Mouse (Mus musculus) left cerebral cortex, adult 2 months (tissue): ENCODE data around the gene Ugt1a9. TPM values are rescaled to one million over a fixed set of nuclear protein-coding genes. Genes with fewer than 3 reads are reported as not detected.

Source experiments
- DNase-seq, 2 experiments: peaks; one replicate each; pipeline ENCODE4 v3.0.0; 2021 to 2022; ENCODE audit warnings: low spot score in 2 of 2, mixed read lengths in 1 of 2; ENCODE audit errors: extremely low spot score in 1 of 2
- H3K27ac ChIP-seq: fragments of 200-600 bp; 2 replicates; pipeline ENCODE4 v1.8.1; 2022
- H3K4me3 ChIP-seq: fragments of 200-600 bp; 2 replicates; pipeline ENCODE4 v1.8.1; 2022
- CTCF ChIP-seq: fragments of 200-600 bp; IDR thresholded peaks from 2 replicates; pipeline ENCODE4 v1.8.1; 2022; ENCODE audit warnings: antibody characterized with exemption, mild to moderate bottlenecking, moderate library complexity
- intact Hi-C: fragments of 180-260 bp; cut with DNase I; formaldehyde crosslinking; loops from one replicate; pipeline ENCODE4 v1.15.1; 2025
- total RNA-seq, 2 experiments: library from RNA; stranded (reverse); gene quantifications; 2 replicates each; pipeline ENCODE4 v1.2.3; 2021

Gene Ugt1a9
- total RNA-seq, 2 experiments from 2014 or later, result not detected

DNA sequence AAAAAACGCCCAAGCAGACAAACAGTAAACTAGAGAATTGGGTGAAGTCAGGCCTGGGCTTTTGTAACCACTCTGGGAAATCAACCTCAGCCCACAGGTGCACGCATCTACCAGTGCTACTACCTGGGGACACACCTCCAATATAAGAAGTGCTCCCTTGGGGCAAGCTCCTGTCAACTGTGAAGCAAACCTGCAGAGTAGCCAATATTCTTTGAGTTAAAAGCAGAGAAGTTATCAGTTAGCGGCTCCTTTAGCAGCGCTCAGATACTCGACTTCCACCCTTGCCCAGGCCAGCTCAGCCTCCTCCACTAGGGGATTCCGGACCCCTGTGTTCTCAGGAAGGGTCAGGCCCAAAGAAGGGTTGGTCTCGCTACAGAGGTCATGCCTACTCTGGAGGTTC, 191.1 kb downstream of the Ugt1a9 start:
- no peak overlapping the region for H3K27ac ChIP-seq
- TF ChIP-seq CTCF, result no peak
- intact Hi-C loops, result no loop called here
- H3K4me3 ChIP-seq, result no peak overlapping the region
- no peak for DNase-seq

DNA sequence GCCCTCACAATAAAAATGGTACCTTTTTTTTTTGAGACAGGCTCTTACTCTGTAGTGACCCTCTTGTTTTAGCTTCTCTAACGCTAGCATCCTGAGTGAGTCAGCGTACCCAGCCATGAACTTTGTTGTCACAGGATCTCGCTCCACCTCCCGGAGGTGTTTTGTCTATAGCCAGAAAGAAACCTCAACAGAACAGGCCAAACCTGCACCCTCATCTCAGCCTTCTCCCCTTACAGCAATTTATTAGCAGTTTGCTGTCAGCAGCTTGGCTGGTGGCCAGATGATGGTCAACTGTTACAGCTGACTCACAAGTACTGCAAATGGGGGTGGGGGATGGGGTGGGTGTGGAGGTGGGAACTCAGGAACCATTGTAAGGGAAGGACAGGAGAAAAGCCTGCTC, 191.7 kb downstream of the Ugt1a9 start:
- no peak for DNase-seq
- Histone ChIP-seq H3K27ac (no peak overlapping the region), H3K4me3 (no peak overlapping the region)
- intact Hi-C loops, result no loop called here
- no peak for TF ChIP-seq CTCF

- no peak for DNase-seq
- no peak for TF ChIP-seq CTCF
- Histone ChIP-seq H3K4me3 (no peak overlapping the region), H3K27ac (no peak overlapping the region)
- intact Hi-C loops, result no loop called here
Observed at GRCm38 (mm10) chr1:88262961-88263360, 192.4 kb downstream of the Ugt1a9 start.

DNA sequence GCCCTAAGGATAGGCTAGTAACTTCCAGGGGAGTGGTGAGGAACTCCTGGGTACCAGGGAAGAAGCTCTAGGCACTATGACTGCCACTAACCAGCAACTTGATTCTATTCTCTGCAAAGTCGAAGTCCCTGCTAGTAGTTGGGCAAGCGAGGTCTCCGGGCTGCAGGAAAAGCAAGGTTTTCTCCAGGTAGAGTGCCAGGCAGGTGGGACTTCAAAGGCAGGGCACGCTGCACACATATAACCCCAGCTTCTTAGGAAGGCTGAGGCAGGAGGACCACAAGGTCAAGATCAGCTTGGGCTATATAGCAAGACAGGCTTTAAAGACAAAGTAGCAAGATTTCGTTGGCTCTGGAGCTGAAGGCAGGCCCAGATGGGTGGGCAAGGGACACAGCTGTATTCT, 193.2 kb downstream of the Ugt1a9 start:
- Histone ChIP-seq H3K27ac (no peak overlapping the region), H3K4me3 (no peak overlapping the region)
- DNase-seq, result no peak
- TF ChIP-seq CTCF, result no peak
- intact Hi-C loops, result no loop called here

- intact Hi-C loops, result no loop called here
- TF ChIP-seq CTCF, result no peak
- no peak for DNase-seq
- no peak overlapping the region for H3K27ac ChIP-seq
- H3K4me3 ChIP-seq, result no peak overlapping the region
Observed at GRCm38 (mm10) chr1:88264237-88264868, 193.8 kb downstream of the Ugt1a9 start.

- no peak for TF ChIP-seq CTCF
- no peak overlapping the region for H3K27ac ChIP-seq
- intact Hi-C loops, result no loop called here
- no peak overlapping the region for H3K4me3 ChIP-seq
- no peak for DNase-seq
Observed at GRCm38 (mm10) chr1:88264869-88265240, 194.3 kb downstream of the Ugt1a9 start.

DNA sequence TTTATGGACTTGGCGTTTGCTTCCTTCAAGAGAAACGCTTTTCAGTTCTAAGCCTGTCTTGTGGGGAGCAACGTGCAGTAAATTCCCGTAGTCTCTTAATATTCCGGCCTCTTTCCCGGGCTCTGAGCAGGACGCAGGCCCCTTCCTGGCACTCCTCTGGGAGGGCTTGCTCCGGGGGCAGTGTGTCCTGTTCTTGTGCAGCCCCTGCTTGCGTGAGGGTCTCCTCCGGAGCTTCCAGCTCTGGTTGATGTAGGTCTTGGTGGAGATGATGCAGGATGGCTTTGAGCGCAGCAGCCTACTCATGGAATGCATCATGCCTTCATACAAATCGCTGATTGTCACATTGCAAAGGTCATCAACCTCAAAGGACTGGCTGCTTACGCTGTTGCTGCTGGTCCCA, 195.5 kb downstream of the Ugt1a9 start:
- H3K4me3 ChIP-seq, result no peak overlapping the region
- intact Hi-C loops, result loop anchor here (1.0 kb wide), 1 partner anchor 8 kb away; no protein-coding TSS in a partner anchor
- no peak for DNase-seq
- no peak overlapping the region for H3K27ac ChIP-seq
- no peak for TF ChIP-seq CTCF

DNA sequence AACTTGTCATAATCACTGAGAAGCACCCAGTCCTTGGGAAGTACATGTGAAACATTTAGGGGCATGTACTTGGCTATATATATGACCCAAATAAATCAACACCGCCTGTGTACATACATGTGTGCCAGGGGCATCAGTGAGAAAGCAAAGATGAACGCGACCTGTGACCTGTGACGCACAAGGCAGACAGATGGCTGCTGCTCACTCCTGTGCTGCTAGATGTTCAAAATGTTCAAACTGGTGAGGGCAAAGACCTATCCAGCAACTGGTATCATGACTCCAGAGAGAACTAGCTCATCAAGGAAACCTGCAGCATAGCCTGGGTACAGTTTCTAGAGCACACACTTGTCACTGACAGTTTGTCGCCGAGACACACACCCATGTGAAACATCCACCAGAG, 196.9 kb downstream of the Ugt1a9 start:
- intact Hi-C loops, result no loop called here
- no peak for TF ChIP-seq CTCF
- DNase-seq, result no peak
- H3K27ac ChIP-seq, result no peak overlapping the region
- no peak overlapping the region for H3K4me3 ChIP-seq

GRCm38 (mm10) chr1:88268070-88268469, 197.5 kb downstream of the Ugt1a9 start:
- Histone ChIP-seq H3K4me3 (no peak overlapping the region), H3K27ac (no peak overlapping the region)
- TF ChIP-seq CTCF, result no peak
- intact Hi-C loops, result no loop called here
- no peak for DNase-seq

Other genes starting within 250 kb of the Ugt1a9 start
- 100 to 1,000 TPM in 1 of 2 experiments, 10 to 100 TPM in 1; 95.3 to 106 TPM for gene Dgkd, start 217.5 kb upstream of the Ugt1a9 start, total RNA-seq
- gene Usp40, start 62.2 kb upstream of the Ugt1a9 start, total RNA-seq, result 10 to 100 TPM; 24.2 to 25.4 TPM
- not detected for gene Ugt1a10, start 15.4 kb upstream of the Ugt1a9 start, total RNA-seq
- gene Ugt1a8, start 17.0 kb downstream of the Ugt1a9 start, total RNA-seq, result not detected
- under 1 TPM; 0.54 to 0.82 TPM for gene Ugt1a7c, start 24.3 kb downstream of the Ugt1a9 start, total RNA-seq
- gene Ugt1a6b, start 32.5 kb downstream of the Ugt1a9 start, total RNA-seq, result not detected
- gene Ugt1a6a, start 64.0 kb downstream of the Ugt1a9 start, total RNA-seq, result 1 to 10 TPM; 1.5 to 2.3 TPM
- gene Ugt1a5, start 95.2 kb downstream of the Ugt1a9 start, total RNA-seq, result under 1 TPM in 1 of 2 experiments, not detected in 1; 0.34 TPM
- not detected for gene Ugt1a2, start 129.8 kb downstream of the Ugt1a9 start, total RNA-seq
- gene Dnajb3, start 135.0 kb downstream of the Ugt1a9 start, total RNA-seq, result 1 to 10 TPM; 1.8 to 1.9 TPM
- gene Ugt1a1, start 141.2 kb downstream of the Ugt1a9 start, total RNA-seq, result under 1 TPM in 1 of 2 experiments, not detected in 1; 0.32 TPM
- under 1 TPM in 1 of 2 experiments, not detected in 1; 0.19 TPM for gene Mroh2a, start 156.2 kb downstream of the Ugt1a9 start, total RNA-seq
- gene Hjurp, start 206.8 kb downstream of the Ugt1a9 start, total RNA-seq, result 10 to 100 TPM; 45.8 to 47.2 TPM
- gene Trpm8, start 206.9 kb downstream of the Ugt1a9 start, total RNA-seq, result under 1 TPM; 0.23 to 0.26 TPM